Mouse (Mus musculus) testis, postnatal 14 days (tissue): Measurements from ENCODE around the gene Phf13.

ENCODE experiments used
- DNase-seq: peaks from one replicate; pipeline ENCODE4 v3.0.0; 2021; ENCODE audit warnings: low spot score

Phf13 gene

DNA sequence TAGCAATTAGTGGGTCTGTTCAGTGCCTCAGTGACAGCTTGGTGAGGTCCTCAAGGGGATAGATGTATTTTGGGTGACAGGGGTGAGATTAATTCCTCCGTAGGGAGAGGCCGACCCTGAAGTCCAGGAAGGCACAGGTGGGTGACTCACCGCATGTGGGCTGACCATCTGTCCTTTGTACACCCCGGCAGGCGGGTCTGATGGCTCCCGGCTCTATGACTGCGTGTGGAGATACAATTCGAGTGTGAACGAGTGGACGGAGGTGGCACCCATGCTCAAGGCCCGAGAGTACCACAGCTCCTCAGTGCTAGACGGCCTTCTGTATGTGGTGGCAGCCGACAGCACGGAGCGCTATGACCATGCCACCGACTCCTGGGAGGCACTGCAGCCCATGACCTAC lies 16.1 kb upstream of the Phf13 start:
- DNase-seq = no peak

DNA sequence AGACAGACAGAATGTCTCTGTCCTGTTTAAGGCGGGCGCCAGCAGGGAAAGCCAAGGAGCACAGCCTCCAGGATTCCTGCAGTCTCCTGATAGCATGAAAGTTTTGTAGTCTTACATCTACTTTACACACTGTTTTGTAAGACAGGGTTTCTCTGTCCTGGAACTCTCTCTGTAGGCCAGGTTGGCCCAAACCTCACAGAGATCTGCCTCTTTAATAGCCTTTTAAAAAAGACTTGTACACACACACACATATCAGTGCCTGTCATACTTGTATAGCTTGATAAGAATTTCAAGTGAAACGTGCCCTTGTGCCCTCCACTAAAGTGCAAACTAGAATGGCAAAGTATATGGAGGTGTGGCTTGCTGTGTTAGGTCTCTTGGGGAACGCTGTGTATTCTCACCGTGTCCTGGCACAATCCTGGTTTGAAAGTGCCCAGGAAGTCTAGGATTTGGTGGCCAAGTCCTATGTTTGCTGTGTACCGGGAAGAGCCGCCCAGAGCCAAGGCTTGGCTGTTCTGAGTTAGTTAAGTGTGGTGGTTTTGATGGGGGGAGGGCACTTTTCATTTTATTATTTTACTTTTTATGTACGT lies 15.2 kb upstream of the Phf13 start:
- DNase-seq = no peak

DNA sequence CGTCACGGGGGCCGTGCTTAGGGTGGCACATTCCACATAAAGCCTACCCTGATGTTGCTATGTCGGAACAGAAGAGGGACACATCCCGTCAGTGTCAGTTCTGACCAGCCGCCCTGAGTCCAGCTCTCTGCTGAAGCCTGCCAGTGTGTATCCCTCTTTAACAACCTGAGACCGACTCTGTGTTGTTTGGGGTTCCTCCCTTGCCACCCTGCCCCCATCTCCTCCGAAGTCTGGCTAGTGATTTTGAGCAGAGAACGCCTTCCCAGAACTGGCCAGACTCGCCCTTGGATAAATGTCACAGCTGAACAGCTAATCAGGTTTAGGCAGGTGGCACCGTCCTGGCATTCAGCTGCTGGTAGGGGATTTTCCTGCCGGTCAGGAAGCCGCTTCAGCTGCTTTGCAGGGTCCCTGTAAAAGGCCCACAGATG lies 14.7 kb upstream of the Phf13 start:
- DNase-seq = no peak

DNA sequence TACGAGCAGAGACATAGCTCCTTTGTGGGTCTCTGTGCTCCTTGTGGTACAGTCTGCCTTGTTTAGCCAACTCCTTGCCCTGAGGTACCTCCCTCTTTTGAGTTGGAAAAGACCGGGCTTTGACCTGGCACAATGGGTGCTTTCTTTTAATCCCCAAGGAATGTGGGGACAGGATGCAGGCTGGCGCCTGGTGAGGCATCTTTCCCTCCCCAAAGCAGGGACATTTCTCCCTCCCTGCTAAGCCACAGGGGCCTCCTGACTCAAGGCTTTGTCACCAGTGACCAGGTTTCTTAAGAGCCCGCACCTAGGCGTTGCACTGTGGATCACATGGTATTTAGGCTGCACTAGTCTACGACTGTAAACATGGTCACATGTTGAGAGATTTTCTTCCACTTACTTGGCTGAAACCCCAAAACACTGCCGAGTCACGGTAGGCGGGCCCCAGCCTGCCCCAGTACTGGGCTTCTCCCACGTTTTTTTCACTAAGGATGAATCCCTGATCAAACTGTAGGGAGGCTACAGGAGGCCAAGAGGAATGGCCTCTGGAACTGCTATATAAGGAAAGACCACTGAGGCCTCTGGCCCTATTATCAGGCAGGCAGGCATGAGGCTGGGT lies 14.1 kb upstream of the Phf13 start:
- DNase-seq = no peak

DNA sequence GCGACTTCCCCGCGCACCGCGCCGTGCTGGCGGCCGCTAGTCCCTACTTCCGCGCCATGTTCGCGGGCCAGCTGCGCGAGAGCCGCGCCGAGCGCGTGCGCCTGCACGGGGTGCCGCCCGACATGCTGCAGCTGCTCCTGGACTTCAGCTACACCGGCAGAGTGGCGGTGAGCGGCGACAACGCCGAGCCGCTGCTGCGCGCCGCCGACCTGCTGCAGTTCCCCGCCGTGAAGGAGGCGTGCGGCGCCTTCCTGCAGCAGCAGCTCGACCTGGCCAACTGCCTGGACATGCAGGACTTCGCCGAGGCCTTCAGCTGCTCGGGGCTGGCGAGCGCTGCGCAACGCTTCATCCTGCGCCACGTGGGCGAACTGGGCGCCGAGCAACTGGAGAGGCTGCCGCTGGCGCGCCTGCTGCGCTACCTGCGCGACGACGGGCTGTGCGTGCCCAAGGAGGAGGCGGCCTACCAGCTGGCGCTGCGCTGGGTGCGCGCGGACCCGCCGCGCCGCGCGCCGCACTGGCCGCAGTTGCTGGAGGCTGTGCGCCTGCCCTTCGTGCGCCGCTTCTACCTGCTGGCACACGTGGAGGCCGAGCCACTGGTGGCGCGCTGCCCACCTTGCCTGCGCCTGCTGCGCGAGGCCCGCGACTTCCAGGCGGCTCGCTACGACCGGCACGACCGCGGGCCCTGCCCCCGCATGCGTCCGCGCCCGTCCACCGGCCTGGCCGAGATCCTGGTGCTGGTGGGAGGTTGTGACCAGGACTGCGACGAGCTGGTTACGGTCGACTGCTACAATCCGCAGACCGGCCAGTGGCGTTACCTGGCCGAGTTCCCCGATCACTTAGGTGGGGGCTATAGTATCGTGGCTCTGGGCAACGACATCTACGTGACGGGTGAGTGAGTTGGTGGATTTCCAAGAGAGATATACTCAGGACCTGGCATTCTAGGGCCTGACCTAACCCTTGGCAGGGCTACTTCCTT lies 13.3 kb upstream of the Phf13 start:
- peak; percentile 74 for DNase-seq

DNA sequence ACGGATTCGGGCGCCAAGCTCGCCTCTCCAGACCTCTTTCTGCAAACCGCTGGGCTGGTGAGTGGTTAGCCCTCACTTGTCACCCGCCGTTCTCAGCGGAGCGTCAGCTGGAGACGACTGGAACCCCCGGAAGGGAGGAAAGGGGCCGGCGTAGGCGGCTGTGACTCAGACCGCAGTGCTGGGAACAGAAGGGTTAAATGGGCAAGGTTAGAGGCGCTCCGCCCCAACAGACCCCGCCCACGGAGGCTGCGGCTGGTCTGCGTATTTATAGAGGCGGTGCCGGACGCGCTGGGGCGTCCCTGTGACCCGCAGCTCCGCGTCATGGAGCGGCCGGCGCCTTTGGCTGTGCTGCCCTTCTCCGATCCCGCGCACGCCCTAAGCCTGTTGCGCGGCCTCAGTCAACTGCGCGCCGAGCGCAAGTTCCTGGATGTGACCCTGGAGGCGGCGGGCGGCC lies 12.6 kb upstream of the Phf13 start, which contains the start of gene Klhl21:
Gene Klhl21 (plus strand): TSS at position 182 of the 454 bp plus-strand sequence.
- peak; percentile 91 for DNase-seq

DNA sequence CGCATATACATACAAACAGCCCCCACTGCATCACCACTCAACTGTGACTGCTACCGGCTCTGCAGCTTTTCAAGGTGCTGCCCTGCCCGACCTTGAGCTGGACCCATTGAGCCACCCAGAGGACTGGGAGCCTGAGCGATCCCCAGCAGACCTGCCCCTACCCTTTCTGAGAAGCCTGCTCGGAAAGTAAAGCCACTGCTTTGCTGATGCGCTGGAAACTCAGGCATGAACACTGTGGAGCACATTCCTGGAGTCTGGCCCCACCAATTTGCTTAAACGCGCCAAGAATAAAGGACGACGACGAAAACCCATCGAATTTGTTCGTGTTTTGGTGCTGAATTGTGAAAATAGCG lies 12.1 kb upstream of the Phf13 start:
- DNase-seq = peak; percentile 27

DNA sequence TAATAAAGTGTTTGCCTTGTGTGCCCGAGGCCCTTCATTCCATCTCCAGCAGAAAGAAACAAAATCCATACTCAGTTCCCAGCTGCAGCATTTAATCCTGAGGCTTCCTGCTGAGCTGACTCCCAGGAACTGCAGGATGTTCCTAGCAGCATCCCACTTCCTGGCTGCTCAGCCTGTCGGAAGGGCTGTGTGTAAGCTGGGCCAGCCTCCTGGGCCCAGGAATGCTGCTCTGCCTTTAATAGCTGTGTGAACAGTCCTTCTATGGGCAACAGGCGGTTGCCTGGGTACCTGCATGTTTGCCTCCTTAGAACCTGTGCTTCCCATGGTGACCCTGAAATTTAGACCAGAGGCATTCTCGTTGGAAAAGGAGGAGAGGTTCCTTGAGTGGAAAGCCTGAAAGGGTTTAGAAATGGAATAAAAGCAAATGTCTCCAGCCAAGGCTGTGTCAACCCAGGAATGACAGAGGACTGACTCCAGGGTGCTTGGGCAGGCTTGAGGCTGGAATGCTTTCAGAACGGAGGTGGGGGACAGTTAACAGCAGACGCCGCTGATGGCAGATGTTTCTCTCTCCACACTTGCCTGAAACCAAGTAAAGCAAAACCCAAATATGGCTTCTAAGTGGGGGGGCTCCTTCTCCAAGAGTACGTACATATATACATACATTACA lies 11.6 kb upstream of the Phf13 start:
- DNase-seq = no peak

DNA sequence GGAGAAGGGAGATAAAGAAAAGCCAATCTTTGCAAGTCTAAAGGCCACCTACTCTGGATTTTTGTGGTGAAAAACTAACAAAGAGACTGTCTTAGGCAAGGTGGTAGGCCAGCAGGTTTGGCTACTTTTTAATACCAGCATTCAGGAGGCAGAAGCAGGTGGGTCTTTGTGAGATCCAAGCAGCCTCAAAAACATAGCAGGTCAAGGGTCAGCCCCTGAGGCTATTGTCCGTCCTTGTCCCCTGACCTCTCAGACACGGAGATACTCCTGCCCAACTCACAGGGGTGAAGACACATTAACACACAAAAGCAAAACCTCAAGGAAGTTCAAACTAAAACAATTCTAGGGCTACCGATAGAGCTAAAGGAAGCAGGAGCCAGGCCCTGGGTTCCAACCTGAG lies 10.8 kb upstream of the Phf13 start:
- no peak for DNase-seq

DNA sequence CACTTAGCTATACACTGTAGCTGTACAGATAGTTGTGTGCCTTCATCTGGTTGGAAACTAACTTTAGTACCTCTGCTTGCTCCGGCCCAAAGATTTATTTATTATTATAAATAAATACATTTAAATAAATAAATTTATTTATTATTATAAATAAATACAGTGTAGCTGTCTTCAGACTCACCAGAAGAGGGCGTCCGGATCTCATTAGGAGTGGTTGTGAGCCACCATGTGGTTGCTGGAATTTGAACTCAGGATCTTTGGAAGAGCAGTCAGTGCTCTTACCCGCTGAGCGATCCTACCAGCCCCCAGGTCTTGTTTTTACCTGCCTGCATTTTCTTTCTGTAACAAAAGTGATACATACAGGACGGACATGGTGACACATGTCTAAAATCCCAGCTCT lies 10.1 kb upstream of the Phf13 start:
- no peak for DNase-seq

DNA sequence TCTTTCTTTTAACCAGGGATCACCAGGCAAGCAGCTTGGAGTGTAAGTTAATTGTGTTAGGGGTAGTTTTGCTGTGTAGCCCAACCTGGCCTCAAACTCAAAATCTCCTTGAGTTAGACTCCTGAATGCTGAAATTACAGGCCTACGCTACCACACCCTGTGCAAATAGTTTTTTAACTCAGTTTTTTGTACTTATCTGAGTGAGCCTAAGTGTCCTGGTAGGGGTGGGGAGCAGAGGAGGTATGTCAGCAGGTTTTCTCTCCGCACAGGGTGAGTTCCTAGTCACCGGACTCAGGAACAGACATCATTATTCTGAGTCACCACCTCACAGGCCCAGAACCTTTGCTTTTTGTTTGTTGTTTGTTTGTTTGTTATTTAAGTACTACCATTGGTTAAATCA lies 6.0 kb upstream of the Phf13 start:
- DNase-seq = no peak

DNA sequence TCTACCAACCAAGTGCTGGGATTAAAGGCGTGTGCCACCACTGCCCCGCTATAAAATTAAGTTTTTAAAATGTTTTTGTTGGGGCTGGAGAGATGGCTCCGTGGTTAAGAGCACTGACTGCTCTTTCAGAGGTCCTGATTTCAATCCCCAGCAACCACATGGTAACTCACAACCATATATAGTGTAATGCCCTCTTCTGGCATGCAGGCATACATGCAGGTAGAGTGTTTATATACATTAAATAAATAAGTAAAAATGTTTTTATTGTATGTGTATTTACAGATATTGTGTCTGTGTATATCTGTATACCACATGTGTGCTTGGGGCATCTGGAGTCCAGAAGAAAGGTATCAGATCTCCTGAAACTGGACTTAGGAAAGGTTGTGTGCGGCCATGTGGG lies 5.3 kb upstream of the Phf13 start:
- no peak for DNase-seq

DNA sequence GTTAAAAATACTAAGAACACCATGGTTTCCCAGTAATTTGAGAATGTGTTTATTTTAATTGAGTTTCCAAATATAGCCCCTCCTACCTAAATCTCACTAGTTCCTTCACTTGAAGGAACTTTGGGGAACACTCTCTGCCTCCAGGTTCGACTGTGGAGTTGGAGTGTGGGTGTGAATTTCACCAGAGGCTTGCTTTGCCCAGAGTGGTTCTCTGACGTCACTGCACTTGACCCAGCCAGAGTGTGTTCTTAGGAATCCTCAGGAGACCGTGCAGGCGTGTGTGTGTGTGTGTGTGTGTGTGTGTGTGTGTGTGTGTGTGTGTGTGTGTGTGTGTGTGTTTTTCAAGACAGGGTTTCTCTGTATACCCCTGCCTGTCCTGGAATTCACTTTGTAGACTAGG lies 4.8 kb upstream of the Phf13 start:
- DNase-seq = no peak

DNA sequence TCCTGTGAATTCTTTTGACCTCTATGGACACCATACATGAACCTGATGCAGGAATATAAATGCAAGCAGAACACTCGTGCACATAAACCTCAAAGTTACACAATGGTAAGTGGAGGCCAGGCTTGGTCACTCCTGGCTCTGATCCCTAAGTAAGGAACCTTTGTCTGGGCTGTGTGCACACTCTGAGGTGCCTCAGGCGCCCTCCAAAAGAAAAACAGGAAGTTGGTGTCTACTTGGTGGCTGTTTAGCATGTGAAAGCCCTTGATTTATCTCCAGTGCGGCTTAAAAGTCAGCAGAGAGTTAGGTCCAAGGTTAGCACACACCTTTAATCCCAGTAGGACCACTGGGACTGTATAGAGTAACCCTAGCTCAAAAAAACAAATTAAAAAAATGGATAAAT lies 3.4 kb upstream of the Phf13 start:
- DNase-seq = no peak

DNA sequence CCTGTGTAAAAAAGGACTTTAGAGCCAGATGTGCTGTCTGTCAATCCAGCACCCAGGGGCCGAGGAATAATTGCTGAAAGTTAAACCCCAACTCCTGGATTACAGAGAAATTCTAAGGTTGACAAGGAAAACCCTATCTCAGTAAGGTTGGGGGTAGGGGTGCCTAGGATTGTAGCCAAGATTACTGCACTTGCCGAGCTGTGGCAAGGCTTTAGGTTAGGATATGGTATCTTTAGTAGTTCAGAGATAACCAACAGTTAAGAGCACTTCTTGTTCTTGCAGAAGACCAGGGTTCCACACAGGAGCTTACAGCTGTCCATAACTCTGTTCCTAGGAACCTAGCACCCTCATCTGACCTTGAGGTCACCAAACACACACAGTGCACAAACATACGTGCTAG lies 1.6 kb upstream of the Phf13 start:
- no peak for DNase-seq

DNA sequence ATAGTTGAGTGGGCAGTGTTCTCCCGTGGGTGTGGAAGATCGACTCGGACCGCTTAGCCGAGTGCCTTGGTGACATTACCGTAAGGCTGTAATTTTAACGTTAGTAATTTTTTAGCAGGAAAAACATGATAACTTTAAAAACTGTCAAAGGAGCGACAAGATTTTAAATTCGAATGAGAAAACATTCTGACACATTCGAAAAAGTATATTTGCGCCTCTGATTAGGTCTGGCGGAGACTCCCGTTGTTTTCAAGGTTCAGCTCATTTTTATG lies 829 bp upstream of the Phf13 start:
- no peak for DNase-seq

DNA sequence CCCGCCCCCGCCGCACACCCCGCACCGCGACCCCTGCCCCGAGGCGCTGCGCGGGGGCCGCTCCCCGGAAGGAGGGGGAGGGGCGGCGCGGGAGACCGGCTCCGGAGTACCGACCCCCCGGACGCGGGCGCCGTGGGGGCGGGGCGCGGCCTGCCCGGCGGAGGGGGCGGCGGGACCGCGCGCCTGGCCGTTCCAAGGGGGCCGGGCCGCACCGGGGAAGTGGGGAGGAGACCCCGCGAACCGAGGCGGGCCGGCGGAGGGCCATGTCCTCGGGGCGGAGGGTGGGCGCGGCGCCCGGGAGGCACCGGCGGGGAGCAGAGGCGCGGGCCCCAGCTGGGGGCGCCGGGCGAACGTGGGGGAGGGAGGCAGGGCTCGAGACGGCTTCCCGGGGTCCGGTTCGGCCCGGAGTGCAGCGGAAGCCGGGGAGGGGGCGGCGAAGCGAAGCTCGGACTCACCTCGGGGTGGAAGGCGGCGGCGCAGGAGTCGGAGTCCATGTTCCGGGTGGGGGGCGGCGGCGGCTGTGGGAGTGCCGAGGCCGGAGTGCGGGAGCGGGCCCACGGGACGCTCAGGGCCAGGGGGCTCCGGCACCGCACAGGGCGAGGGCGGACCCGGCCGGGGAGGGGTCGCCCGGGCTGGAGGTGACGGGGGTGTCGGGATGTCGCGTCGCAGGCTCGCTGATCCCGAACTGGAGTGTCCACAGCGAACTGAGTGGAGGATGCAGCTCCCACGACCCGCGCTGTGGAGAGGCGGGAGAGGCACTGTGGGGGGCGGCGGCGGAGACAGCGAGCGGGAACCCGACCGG lies 486 bp downstream of the Phf13 start:
- DNase-seq = peak; percentile 79

DNA sequence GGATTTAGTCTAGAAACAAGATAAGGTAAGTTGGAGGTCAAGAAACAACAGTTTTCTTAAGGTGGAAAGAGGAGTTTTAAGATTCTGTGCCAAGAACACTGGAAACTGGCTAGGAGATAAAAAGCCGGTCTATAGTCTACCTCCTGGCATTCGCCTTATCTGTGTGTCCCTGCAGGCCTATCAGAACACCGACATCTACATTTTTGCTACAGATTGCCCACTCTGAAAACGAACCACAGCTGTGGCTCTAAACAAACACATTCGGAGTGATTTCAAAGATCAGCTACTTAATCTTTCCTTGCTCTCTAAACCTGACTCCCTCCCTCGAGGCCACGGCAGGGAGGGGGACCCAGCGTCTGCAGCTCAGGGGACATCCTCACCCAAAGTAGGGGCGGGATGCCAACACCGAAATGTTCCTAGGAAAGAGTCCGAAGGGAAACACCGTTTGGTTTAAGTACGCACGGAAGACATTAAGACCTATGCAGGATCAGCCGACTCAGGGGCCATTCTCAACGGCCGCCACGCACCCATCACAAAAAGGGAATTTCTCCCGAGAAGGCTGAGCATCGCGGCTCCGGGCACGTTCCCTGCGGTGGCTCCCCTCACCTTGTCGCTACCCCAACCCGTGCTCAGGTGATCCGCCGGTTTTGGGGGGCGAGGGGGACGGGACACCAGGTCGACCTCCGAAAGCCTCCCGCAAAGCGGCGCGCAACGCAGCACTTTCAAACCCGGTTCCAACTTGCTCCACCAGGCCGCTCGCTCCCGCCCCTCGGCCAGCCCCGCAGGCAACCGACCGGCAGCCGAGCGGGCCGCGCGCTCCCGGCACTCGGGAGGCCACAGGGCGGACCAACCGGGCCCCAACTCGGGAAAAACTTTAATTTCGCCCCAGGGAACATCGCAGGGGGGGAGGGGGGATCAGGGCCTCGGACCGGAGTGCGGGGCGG lies 1.6 kb downstream of the Phf13 start:
- DNase-seq = peak; percentile 74

DNA sequence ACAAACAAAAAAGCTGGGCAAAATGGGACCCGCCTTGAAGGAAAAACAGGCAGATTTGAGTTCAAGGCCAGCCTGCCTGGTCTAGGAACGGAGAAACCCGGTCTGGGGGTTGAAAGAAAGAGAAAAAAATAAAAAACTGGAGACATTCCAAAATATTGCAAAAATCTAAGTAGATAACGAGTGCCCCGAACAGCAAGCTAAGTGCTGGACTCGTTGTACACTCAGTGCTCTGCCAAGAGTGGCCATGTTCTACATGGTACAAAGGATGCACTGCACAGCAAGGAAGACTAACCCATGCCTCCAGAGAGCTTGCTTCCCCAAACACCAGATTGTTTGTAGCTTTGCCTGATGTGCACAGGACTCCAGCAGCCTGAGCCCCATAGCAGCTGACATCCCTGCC lies 3.0 kb downstream of the Phf13 start:
- peak; percentile 63 for DNase-seq

DNA sequence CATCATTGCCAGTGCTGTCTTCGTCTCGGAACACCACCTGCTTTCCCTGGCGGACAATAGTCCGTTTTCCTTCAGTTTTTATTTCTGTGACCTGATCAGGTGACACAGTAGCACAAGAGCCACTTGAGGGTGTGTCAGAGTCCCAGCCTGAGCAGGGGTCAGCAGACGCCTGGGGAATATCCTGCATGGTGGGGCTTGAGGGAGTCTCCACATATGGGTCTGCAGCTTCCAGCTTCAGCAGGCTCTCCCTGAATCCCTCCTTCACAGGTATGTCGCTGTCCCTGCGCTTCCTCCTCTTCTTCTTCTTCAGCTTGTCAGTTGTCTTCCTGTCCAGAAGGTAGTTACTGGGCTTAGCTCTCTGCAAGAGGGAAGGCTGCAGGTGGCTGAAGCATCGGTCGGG lies 4.0 kb downstream of the Phf13 start:
- DNase-seq = no peak

DNA sequence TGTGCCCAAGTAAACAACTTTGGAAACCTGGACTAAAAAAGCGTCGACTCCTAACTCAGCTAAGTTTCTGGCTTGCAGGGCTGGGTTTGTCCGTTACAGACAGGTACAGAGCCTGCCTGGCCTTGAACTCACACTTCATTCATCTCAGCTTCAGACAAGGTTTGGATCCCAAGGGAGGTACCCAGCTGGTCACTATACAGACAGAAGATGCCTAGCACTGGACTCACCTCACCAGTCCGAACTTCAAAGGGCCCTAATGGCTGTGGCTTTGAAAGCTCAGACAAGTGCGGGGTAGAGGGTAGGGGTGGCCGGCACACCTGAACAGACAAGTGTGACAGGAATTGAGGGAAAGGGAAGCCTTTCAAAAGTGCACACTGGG lies 7.0 kb downstream of the Phf13 start:
- no peak for DNase-seq
